ENCODE assay signal across 7 mouse cellular contexts in the genomic region with DNA sequence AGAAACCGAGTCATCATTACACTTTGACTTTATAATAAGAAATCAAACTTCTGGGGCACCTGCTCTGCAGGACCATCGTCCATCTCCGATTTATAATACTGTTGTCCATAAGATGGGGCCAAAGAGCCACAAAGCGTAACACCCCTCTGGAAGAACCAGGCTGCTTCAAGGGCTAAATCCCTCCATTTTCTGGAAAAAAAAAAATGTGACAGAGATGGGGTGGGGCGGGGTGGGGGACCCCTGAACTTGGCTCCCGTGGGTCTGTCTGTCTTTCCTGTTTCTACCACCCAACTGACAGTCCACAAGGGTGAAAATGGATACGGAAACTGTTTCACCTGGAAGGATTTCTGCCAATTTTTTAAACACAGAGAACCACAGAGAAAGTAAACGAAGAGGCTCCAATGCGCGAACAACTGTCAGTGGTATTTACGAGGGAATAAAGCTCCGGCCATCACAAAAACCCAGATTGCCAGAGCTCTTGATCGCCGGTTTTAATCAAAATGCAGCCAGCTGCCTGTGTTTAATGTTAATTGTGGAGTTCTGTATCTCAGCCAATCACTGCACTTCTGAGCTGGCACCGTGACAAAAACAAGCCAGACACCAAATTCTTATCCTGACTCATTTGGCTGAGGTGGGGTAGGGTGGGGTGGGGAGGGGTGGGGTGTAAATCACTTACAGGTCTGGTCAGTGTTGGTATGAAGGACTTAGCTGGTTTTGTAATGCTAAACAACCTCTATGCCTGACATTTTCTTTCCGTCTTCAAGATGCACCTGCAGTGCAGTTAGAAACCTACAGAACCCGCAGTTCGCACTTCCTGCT.
DNase-seq lines count a peak whose midpoint lies in the region; ATAC-seq and TF ChIP-seq lines count a peak whose summit lies in the region.

No protein-coding gene starts in this region.

- no peaks in the 10 kb centered on the region for H3K9me3 ChIP-seq in forebrain, postnatal 0 days (ENCODE audit: low read length)
- no peaks in the 10 kb centered on the region for H3K9me3 ChIP-seq in intestine, embryonic 14.5 days (ENCODE audit: control insufficient read depth, low read length)
- H3K9me3 ChIP-seq in megakaryocyte, embryonic 14.5 days, result peaks cover 4% of the 10 kb centered on the region
- no peaks in the 10 kb centered on the region for H3K9me3 ChIP-seq in stomach, embryonic 14.5 days (ENCODE audit: control insufficient read depth, low read depth, low read length)

- H3K4me2 ChIP-seq in forebrain, postnatal 0 days (ENCODE audit: low read depth), result peak overlapping the region; percentile 64
- H3K4me2 ChIP-seq in intestine, embryonic 14.5 days (ENCODE audit: low read length), result peak overlapping the region; percentile 59
- H3K4me2 ChIP-seq in stomach, embryonic 14.5 days (replicated peaks; ENCODE audit: low read depth, low read length), result peak overlapping the region; percentile 52

- 1% methylated on average over 18 of the region's 18 CpGs for WGBS in forebrain, postnatal 0 days
- 3% methylated on average over 18 of the region's 18 CpGs for WGBS in intestine, embryonic 14.5 days
- WGBS in stomach, embryonic 14.5 days, result 5% methylated on average over 18 of the region's 18 CpGs

- peak; percentile 70 for TF ChIP-seq CTCF in forebrain, postnatal 0 days (IDR thresholded peaks at IDR 0.05; ENCODE audit: low read depth)

- 0 out of 2 replicates have a peak overlapping the region, but pooled peaks have one; percentile 2 for H3K4me3 ChIP-seq in brown adipose tissue, adult 24 weeks (ENCODE audit: insufficient read depth, low read depth, low read length)
- H3K4me3 ChIP-seq in forebrain, postnatal 0 days (ENCODE audit: low read depth, low read length), result peak overlapping the region; percentile 31
- H3K4me3 ChIP-seq in intestine, embryonic 14.5 days (ENCODE audit: low read depth, low read length), result peak overlapping the region; percentile 22; the same call in 1 of the 2 replicates
- peak overlapping the region; percentile 38 for H3K4me3 ChIP-seq in megakaryocyte, embryonic 14.5 days (replicated peaks)
- H3K4me3 ChIP-seq in stomach, embryonic 14.5 days (ENCODE audit: low read depth, low read length), result peak overlapping the region; percentile 19

- H3K27ac ChIP-seq in brown adipose tissue, adult 24 weeks (replicated peaks; ENCODE audit: low read depth, low read length), result no peak overlapping the region
- no peak overlapping the region; the same call in 1 of the 2 replicates for H3K27ac ChIP-seq in forebrain, postnatal 0 days (ENCODE audit: low read depth, low read length)
- peak overlapping the region; percentile 69; the same call in 1 of the 2 replicates for H3K27ac ChIP-seq in intestine, embryonic 14.5 days (ENCODE audit: low read depth)
- peak overlapping the region; percentile 44; the same call in 1 of the 2 replicates for H3K27ac ChIP-seq in stomach, embryonic 14.5 days (ENCODE audit: low read length)

- H3K9ac ChIP-seq in forebrain, postnatal 0 days, result peak overlapping the region; percentile 34
- H3K9ac ChIP-seq in intestine, embryonic 14.5 days (ENCODE audit: low read length), result no peak overlapping the region
- H3K9ac ChIP-seq in stomach, embryonic 14.5 days (replicated peaks; ENCODE audit: low read depth, low read length), result no peak overlapping the region

- peak; percentile 57 for ATAC-seq in forebrain, postnatal 0 days
- ATAC-seq in intestine, embryonic 14.5 days (replicated peaks; ENCODE audit: low FRiP score, low TSS enrichment, low read depth), result peak; percentile 73
- ATAC-seq in stomach, embryonic 14.5 days (ENCODE audit: insufficient number of reproducible peaks, insufficient read depth, low FRiP score, low read depth), result peak; percentile 29; the same call in 1 of the 2 replicates

- DNase-seq in NIH3T3 (ENCODE audit: low read depth), result peak; percentile 78
- DNase-seq in forebrain, postnatal 0 days, result peak; percentile 81
- DNase-seq in intestine, embryonic 14.5 days (ENCODE audit: low spot score), result peak; percentile 78
- peak; percentile 71 to 73 for DNase-seq in left cerebral cortex, postnatal 25 days (ENCODE audit: low spot score in 2 of 2)

- 0 out of 2 replicates have a peak, but pooled peaks cover 2% of the 10 kb centered on the region for H3K4me1 ChIP-seq in brown adipose tissue, adult 24 weeks (ENCODE audit: control insufficient read depth, insufficient read depth, insufficient read length, low read length)
- peaks cover 9% of the 10 kb centered on the region for H3K4me1 ChIP-seq in forebrain, postnatal 0 days (ENCODE audit: insufficient read depth)
- H3K4me1 ChIP-seq in intestine, embryonic 14.5 days (replicated peaks; ENCODE audit: control insufficient read depth, insufficient read depth, low read length), result peaks cover 18% of the 10 kb centered on the region
- H3K4me1 ChIP-seq in megakaryocyte, embryonic 14.5 days, result peaks cover 18% of the 10 kb centered on the region
- peaks cover 16% of the 10 kb centered on the region; the same call in 1 of the 2 replicates for H3K4me1 ChIP-seq in stomach, embryonic 14.5 days (ENCODE audit: control insufficient read depth, insufficient read depth, low read length)

- intact Hi-C loops in left cerebral cortex, postnatal 25 days (cut with DNase I), result loop anchor here (1.0 to 5.0 kb wide), 4 partner anchors 122 to 265 kb away; a partner anchor contains a TSS

- H3K36me3 ChIP-seq in forebrain, postnatal 0 days (ENCODE audit: insufficient read depth), result no peaks in the 10 kb centered on the region
- no peaks in the 10 kb centered on the region for H3K36me3 ChIP-seq in intestine, embryonic 14.5 days (ENCODE audit: control insufficient read depth, insufficient read depth, low read length)
- H3K36me3 ChIP-seq in megakaryocyte, embryonic 14.5 days (replicated peaks; ENCODE audit: low read length), result no peaks in the 10 kb centered on the region
- no peaks in the 10 kb centered on the region for H3K36me3 ChIP-seq in stomach, embryonic 14.5 days (ENCODE audit: control insufficient read depth, insufficient read depth, low read length)

- no peaks in the 10 kb centered on the region for H3K27me3 ChIP-seq in forebrain, postnatal 0 days (ENCODE audit: insufficient read depth, low read length)
- no peaks in the 10 kb centered on the region for H3K27me3 ChIP-seq in intestine, embryonic 14.5 days (replicated peaks; ENCODE audit: control insufficient read depth, insufficient read depth, low read length)
- peaks cover 18% of the 10 kb centered on the region for H3K27me3 ChIP-seq in megakaryocyte, embryonic 14.5 days (replicated peaks)
- no peaks in the 10 kb centered on the region for H3K27me3 ChIP-seq in stomach, embryonic 14.5 days (ENCODE audit: control insufficient read depth, insufficient read depth, low read length)

Comparison
In these comparisons a context has a peak if more than half of its experiments do, and no peak if none do; other contexts are left out.
1. H3K27ac ChIP-seq: peak in intestine, embryonic 14.5 days (single experiment) and stomach, embryonic 14.5 days (single experiment); none in brown adipose tissue, adult 24 weeks (single experiment) and forebrain, postnatal 0 days (single experiment).
2. Peak in every context shown above with its lines, with median percentiles within 50 percentile points of each other: DNase-seq, H3K4me3 ChIP-seq, ATAC-seq and H3K4me2 ChIP-seq.